Mouse (Mus musculus) cerebellum, adult 11-12 months (tissue): ENCODE measurements at regions not wholly inside any gene's neighbourhood (a gene's known extent, or its start where the extent isn't known, plus 50 kb on each side); places are given as distances from the start of the nearest gene placed in this dataset.

Experiments used
- DNase-seq: peaks from one replicate; pipeline ENCODE4 v3.0.0; 2022

DNA sequence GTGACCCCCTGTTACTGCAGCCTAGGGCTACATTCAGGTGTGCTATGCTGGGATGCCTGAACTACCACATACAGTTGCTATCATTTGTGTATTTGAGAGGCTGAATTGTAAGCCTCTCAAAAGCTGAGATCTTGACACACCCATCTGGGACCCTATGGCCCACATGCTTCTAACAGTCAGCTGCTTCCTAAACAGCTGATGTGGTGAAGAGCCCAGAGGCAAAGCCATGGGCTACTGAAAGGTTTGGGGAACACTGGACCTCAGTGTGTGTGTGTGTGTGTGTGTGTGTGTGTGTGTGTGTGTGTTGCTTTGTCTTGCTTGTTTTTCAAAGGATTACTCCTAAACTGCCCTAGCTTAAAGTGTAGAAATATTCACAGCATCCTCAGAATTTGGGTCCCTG, 75.0 kb downstream of the Lbh start:
- no peak for DNase-seq

DNA sequence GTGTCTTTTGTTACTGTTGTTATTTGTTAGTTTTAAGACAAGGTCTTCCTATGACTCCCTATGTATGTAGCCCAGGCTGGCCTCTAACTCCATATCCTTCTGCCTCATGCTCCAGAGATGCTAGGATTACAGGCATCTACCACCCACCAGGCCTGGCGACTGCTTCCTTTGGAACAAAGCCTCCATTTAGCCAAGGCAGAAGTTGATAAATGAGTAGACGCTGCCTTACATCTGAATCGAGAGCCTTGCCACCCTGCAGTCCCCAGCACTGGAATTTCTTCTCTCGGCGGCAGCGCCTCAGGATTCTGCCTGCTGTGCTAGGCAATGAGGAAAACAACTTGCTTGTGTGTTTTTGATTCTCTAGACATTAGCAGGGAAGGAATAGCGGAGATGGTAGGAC, 75.5 kb downstream of the Lbh start:
- no peak for DNase-seq

GRCm38 (mm10) chr17:72996539-72996938, 78.4 kb downstream of the Lbh start:
- DNase-seq, result no peak

GRCm38 (mm10) chr17:72997301-72997921, 79.3 kb downstream of the Lbh start:
- no peak for DNase-seq

- no peak for DNase-seq
Measured at GRCm38 (mm10) chr17:73005100-73005499, 87.0 kb downstream of the Lbh start.

GRCm38 (mm10) chr17:73008901-73009300, 90.8 kb downstream of the Lbh start:
- peak; percentile 21 for DNase-seq

DNA sequence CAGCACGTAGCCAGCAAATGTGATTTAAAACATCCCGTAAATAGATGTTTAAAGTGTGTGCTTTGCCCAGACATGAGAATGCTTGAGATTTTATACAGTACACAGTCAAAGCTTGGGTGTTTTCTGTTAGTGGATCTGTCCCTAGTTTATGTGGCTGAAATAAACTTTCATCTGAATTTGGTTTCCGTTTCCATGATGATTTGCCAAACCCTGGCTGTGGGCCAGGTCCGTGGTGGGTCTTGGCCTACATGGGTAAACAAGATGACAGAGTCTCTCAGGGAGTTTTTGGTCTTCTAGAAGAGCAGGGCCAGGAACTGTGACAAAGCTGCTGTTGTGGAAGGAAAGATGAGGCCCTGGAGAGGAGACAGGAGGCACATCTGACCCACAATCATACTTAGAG, 91.9 kb downstream of the Lbh start:
- peak; percentile 10 for DNase-seq

DNA sequence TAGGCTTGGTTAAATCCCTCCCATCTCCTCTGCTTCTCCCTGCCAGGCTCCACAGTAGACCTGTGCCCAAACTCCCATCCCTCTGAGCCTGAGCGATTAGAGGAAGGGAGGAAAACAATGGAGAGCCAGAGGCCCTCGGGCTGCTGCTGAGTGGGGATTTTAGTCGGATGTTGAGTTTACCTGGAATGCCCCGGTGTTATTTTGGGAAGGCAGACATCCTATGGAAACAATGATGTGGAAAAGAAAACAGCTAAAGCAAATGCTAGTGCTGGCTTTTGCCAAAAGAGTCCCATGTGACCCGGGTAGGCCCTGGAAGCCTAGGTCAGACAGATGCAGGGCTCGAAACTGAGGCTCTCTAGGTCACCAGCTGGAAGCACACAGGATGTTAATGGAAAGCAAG, 94.3 kb downstream of the Lbh start:
- no peak for DNase-seq

DNA sequence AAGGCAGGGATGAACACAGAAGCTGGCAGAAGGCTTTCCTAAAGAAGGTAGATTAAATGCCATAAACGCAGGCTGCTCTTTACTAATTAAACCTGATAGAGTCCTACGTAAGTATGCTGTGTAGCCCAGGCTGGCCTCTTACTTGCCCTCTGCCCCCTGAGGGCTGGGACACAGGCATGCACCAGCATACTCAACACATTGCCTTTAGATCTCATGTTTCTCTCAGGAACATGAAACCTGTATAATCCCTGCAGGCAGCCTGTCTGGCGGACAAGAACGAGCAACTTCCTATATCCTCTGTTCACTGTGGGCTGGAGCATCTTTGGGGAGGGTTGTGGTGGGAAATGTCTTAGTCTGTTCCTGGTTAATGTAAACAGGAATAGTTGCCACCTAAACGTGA, 94.8 kb upstream of the Lclat1 start:
- no peak for DNase-seq

GRCm38 (mm10) chr17:73014090-73014853, 93.5 kb upstream of the Lclat1 start:
- DNase-seq, result no peak

DNA sequence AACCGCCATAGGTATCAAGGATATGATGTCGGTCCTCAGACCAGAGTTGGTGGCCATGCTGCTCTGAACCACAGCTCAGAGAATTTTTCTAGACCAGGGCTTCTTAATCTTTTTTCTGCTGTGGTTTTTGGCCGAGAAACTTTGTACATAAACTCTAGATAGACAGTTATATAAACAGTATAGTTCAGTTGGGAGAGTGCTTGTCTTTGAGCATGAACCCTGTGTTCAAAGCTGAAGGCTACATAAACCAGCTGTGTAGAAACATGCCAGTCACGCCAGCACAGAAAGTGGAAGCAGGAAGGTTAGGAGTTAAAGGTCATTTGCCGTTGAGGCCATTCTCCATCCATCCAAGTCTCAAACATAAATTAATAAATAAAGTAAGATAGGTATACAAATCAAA, 90.6 kb upstream of the Lclat1 start:
- DNase-seq, result no peak

DNA sequence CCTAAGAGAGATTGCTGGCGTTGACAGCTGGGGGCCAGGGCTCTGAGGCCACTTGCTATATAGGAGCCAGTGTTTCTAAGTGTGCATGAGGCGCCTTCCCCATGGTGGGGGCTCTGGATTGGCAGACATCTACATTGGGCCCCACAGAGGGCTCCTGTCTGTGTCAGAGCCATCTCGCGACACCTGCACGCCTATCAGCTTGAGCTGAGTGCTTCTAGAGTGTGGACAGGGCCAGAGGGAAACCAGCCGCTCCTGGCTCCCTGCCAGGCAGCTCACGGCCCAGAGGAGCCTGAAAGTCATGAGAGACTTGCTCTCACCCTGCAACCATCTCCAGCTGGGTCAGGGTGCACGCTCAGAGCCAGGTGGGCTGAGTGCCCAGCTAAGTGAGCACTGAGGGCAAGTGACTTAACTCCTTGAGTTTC, 85.1 kb upstream of the Lclat1 start:
- DNase-seq, result peak; percentile 5

DNA sequence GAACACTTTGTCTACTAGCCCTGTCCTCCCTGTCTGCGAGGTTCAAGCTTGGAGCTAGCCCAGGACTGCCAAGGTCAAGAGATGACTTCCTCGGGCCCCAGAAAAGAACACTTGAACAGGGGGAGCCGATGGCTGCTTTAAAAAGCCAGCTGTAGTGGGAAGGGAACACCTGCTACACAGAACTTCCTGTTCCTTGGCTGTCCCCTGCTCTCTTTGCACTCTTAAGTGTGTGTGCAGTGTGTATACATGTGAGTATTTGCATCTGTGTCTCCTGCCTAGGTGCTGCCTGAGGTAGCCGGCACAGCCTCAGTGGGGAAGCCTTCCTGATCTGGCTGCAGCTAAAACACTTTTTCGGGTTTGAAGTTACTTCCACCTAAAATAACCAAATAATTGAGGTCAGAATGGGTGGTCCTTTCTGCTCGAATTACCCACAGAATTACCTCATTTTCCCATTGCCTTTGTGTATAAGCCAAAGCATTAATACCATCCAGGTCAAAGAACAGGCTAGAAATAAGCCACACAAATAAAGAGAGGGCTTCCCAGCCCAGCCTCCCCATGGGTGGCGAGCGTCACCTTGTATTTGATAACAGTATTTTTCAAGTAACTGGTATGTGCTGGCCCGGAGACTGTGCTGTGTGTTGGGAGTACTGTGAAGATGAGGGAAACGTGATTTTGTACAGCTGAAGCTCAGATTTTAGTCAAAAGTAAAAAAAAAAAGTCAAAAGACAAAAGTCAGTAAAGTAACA, 84.2 kb upstream of the Lclat1 start:
- no peak for DNase-seq

DNA sequence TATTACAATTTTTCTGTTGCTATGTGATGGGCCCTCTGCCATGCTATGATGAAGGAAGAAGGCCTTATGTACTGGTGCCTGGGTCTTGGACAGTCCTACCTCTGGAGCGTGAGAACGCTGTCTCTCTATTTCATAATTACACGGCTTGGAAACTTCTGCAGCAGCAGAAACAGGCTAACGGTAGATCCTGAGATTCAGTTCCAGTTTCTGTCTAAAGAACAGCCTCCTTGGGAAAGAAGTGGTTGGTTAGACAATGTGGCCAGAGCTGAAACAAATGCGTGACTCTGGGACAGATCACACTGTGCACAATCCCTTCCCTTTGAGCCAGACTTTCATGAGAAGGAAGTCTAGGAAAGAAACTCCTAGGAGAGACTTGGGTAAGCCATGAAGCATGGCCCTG, 80.7 kb upstream of the Lclat1 start:
- DNase-seq, result no peak

DNA sequence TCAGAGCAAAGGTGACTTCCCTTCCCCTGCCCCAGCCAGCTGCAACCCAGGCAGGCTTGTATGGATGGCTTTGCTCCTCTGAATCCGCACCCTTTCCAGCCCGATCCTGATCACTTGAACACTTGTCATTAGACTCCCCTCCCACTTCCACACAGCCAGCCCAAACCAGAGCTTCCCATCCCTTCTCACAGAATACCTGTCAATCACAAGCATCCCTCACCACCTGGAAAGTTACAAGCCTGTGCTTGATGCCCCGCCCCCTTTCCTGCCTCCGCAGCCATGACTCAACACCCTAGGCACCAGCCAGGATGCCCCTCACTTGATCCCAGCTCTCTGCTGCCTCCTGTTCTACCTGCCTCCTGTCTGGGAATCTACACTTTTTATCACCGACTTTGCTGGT, 76.0 kb upstream of the Lclat1 start:
- DNase-seq, result no peak

GRCm38 (mm10) chr17:73032326-73032725, 75.5 kb upstream of the Lclat1 start:
- DNase-seq, result no peak

- DNase-seq, result no peak
Measured at GRCm38 (mm10) chr17:73034420-73034819, 73.4 kb upstream of the Lclat1 start.

DNA sequence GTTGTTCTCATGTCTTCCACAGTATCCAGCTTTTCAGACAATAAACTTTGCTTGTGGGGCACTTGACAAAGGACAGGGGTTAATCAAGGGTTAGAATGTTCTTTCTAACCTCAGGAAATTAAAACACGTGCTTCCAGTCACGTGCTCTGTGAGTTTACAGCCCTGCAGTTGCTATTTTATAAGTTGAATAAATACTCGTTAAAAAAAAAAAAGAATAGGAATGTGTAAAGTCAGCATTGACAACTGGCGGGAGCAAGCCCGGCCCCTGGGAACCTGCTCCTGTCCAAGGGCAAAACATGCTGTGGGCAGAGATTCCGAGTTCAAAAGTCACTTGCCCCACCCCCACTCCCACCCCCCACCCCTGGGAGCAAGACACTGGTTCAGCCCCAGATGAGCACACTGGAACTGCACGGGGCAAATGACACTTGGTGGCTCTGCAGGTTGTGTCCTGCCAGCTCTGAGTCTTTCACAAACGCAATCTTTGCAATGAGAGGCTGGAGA, 72.8 kb upstream of the Lclat1 start:
- DNase-seq, result no peak

- DNase-seq, result no peak
Measured at GRCm38 (mm10) chr17:73036845-73037244, 70.9 kb upstream of the Lclat1 start.

DNA sequence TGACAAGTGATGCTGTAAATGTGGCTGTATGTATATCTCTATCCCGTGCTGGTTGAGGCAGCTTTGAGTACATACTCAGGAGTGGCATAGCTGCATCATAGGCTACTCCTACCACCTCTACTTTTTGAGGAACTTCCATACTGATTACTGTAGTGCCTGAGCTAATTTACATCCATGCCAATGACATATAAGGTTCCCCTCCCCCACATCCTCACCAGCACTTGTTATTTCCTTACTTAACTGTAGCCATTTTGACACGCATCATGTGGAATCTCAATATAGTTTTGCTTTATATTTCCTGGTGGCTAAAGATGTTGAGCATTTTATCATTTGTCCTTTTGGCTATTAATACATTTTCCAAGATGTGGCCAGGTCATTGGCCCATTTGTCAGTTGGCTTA, 69.2 kb upstream of the Lclat1 start:
- no peak for DNase-seq

GRCm38 (mm10) chr17:73044918-73045580, 62.7 kb upstream of the Lclat1 start:
- DNase-seq, result no peak

DNA sequence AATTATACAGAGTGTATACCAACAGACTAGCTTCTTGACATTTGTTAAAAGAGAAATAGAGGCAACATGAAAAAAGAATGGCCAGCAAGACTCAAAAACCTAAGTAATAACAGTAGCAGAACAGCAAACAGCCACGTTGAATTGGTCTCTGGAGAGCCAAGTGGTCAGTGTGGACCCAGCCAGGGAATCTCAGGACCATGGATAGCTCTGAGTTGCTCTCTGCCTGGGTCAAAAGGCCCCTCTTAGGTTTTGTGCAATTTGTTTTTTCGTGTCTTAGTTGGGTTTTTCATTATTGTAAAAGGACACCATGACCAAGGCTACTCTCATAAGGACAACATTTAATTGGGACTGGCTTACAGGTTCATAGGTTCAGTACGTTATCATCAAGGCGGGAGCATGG, 60.8 kb upstream of the Lclat1 start:
- no peak for DNase-seq

DNA sequence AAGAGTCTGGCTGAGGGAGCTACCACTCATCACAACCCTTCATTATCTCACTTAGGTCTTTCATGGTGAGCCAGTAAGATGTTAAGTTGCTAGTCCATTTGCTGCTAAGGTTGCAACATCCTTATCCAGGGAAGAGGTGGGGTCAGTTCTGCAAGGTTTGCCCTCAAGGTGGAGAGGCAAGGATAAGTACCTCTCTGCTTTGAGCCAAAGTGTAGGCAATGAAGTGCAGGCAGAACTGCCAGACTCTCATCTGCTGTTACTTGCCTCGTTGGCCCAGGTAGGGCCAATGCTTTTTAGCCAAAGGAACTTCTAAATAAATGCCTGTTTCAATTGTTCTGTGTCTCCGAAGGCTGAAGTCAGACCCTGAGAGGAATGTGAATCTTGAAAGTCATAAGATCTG, 59.6 kb upstream of the Lclat1 start:
- no peak for DNase-seq
